In genomic region chr17:43229621-43230513, GRCm38 (mm10) we compare ENCODE assay signal across 8 mouse cellular contexts. TPM values are rescaled to one million over a fixed set of nuclear protein-coding genes. Genes with fewer than 3 reads are reported as not detected.
DNase-seq lines count a peak whose midpoint lies in the region; ATAC-seq and TF ChIP-seq lines count a peak whose summit lies in the region.

No protein-coding gene starts in this region.

- peak overlapping the region; percentile 29; the same call in 1 of the 2 replicates for H3K4me2 ChIP-seq in forebrain, embryonic 14.5 days (ENCODE audit: low read length)
- peak overlapping the region; percentile 31 for H3K4me2 ChIP-seq in neural tube, embryonic 14.5 days (ENCODE audit: low read depth, low read length)

- 46% methylated on average over 12 of the region's 12 CpGs for WGBS in forebrain, embryonic 14.5 days
- 30% methylated on average over 12 of the region's 12 CpGs for WGBS in large intestine, adult 2 months
- WGBS in neural tube, embryonic 14.5 days: 40% methylated on average over 12 of the region's 12 CpGs

- no peak for TF ChIP-seq POLR2A in ES-Bruce4 (IDR thresholded peaks at IDR 0.05; ENCODE audit: insufficient read depth, low read length)

- no peaks in the 10 kb centered on the region for H3K9me3 ChIP-seq in ES-Bruce4 (replicated peaks; ENCODE audit: control insufficient read depth, insufficient read depth, low read length, poor library complexity, severe bottlenecking)
- no peaks in the 10 kb centered on the region for H3K9me3 ChIP-seq in forebrain, embryonic 14.5 days (replicated peaks; ENCODE audit: control insufficient read depth, low read length)
- no peaks in the 10 kb centered on the region for H3K9me3 ChIP-seq in neural tube, embryonic 14.5 days (ENCODE audit: control insufficient read depth, low read length)

- no peak overlapping the region for H3K9ac ChIP-seq in ES-Bruce4 (ENCODE audit: low read depth, poor library complexity, severe bottlenecking)
- H3K9ac ChIP-seq in forebrain, embryonic 14.5 days (ENCODE audit: low read length): no peak overlapping the region
- no peak overlapping the region for H3K9ac ChIP-seq in neural tube, embryonic 14.5 days (replicated peaks; ENCODE audit: low read depth, low read length)

- intact Hi-C loops in heart, postnatal 14 days (cut with DNase I): loop anchor here (1.0 to 5.0 kb wide), 3 partner anchors 153 to 218 kb away; partner anchors contain the start of gene Tnfrsf21

- no peak overlapping the region for H3K4me3 ChIP-seq in ES-Bruce4 (ENCODE audit: low read depth, low read length)
- H3K4me3 ChIP-seq in forebrain, embryonic 14.5 days (ENCODE audit: low read depth, low read length): no peak overlapping the region
- H3K4me3 ChIP-seq in neural tube, embryonic 14.5 days (ENCODE audit: low read depth, low read length): no peak overlapping the region; the same call in 1 of the 2 replicates

- no peaks in the 10 kb centered on the region for H3K4me1 ChIP-seq in ES-Bruce4 (ENCODE audit: control insufficient read depth, insufficient read depth, low read length)
- no peaks in the 10 kb centered on the region for H3K4me1 ChIP-seq in forebrain, embryonic 14.5 days (ENCODE audit: control insufficient read depth, insufficient read depth, low read length)
- H3K4me1 ChIP-seq in neural tube, embryonic 14.5 days (ENCODE audit: control insufficient read depth, insufficient read depth, low read length): no peaks in the 10 kb centered on the region

- peak; percentile 95 for ATAC-seq in forebrain, embryonic 14.5 days
- ATAC-seq in neural tube, embryonic 14.5 days (ENCODE audit: low read depth): peak; percentile 93

- no peak for TF ChIP-seq EP300 in ES-Bruce4 (IDR thresholded peaks at IDR 0.05; ENCODE audit: insufficient read depth, low read depth, low read length)

- no peaks in the 10 kb centered on the region for H3K36me3 ChIP-seq in ES-Bruce4 (ENCODE audit: control insufficient read depth, insufficient read depth, low read length, poor library complexity, severe bottlenecking)
- H3K36me3 ChIP-seq in forebrain, embryonic 14.5 days (ENCODE audit: control insufficient read depth, insufficient read depth, low read length): no peaks in the 10 kb centered on the region
- H3K36me3 ChIP-seq in neural tube, embryonic 14.5 days (ENCODE audit: control insufficient read depth, insufficient read depth, low read length): no peaks in the 10 kb centered on the region

- no peak overlapping the region for H3K27ac ChIP-seq in ES-Bruce4 (ENCODE audit: insufficient read depth, low read length)
- no peak overlapping the region for H3K27ac ChIP-seq in forebrain, embryonic 14.5 days (ENCODE audit: low read depth, low read length)
- H3K27ac ChIP-seq in neural tube, embryonic 14.5 days (ENCODE audit: low read depth, low read length): 0 out of 2 replicates have a peak overlapping the region, but pooled peaks have one; percentile 7

- TF ChIP-seq CTCF in ES-Bruce4 (IDR thresholded peaks at IDR 0.05; ENCODE audit: low read depth, low read length): peak; percentile 53

- DNase-seq in c-Kit-positive CD71-positive TER-119-negative erythroid progenitor cells, embryonic 14.5 days (ENCODE audit: low read depth): peak; percentile 57
- DNase-seq in forebrain, embryonic 14.5 days (ENCODE audit: low spot score): peak; percentile 94
- DNase-seq in heart, postnatal 14 days: peak; percentile 67 to 73
- peak; percentile 70 for DNase-seq in large intestine, adult 2 months (ENCODE audit: low read depth, low spot score)
- DNase-seq in lung, adult 18-20 months: peak; percentile 50 to 75
- DNase-seq in testis, postnatal 14 days (ENCODE audit: low spot score): peak; percentile 51

- H3K27me3 ChIP-seq in ES-Bruce4 (ENCODE audit: control insufficient read depth, insufficient read depth, low read length, poor library complexity, severe bottlenecking): no peaks in the 10 kb centered on the region
- H3K27me3 ChIP-seq in forebrain, embryonic 14.5 days (replicated peaks; ENCODE audit: control insufficient read depth, insufficient read depth, low read length): no peaks in the 10 kb centered on the region
- H3K27me3 ChIP-seq in neural tube, embryonic 14.5 days (ENCODE audit: control insufficient read depth, insufficient read depth, low read length): no peaks in the 10 kb centered on the region

RNA-seq across cellular contexts. Expression of gene Adgrf1, which starts 40.3 kb away (rescaled TPM):
- polyA plus RNA-seq in ES-Bruce4 (2011; ENCODE audit: insufficient read depth, insufficient read length, low read depth, missing spikeins): not detected in 2 replicates
- not detected in 2 replicates for polyA plus RNA-seq in forebrain, embryonic 14.5 days (2014; fragmentation: Nextera tagmentation; extraction: Ambion mirVana)
- total RNA-seq in heart, postnatal 14 days (2021): not detected
- polyA plus RNA-seq in large intestine, adult 2 months (2012; rRNA removed): 0.04 and 0.12 TPM in 2 replicates
- polyA plus RNA-seq in neural tube, embryonic 14.5 days (2014; fragmentation: Nextera tagmentation; extraction: Ambion mirVana): not detected in 2 replicates
